Mouse (Mus musculus): ENCODE measurements around the gene Ccdc61. TPM values are rescaled to one million over a fixed set of nuclear protein-coding genes. Genes with fewer than 3 reads are reported as not detected.

The Ccdc61 gene
- polyA plus RNA-seq, 1 experiment from 2014 or later, result 32.2 TPM

- Histone ChIP-seq H3K36me3 (ENCODE audit: control insufficient read depth, insufficient read depth, low read length) (peaks cover 4% of the 10 kb centered on the region; the same call in 1 of the 2 replicates), H3K9ac (ENCODE audit: low read length) (no peak overlapping the region; the same call in 1 of the 2 replicates), H3K4me3 (ENCODE audit: low read depth, low read length) (no peak overlapping the region), H3K4me1 (replicated peaks; ENCODE audit: control insufficient read depth, insufficient read depth, low read length) (peaks cover 36% of the 10 kb centered on the region), H3K27ac (ENCODE audit: low read depth, low read length) (peak overlapping the region; percentile 95), H3K4me2 (ENCODE audit: low read depth, low read length, severe bottlenecking) (no peak overlapping the region), H3K27me3 (ENCODE audit: control insufficient read depth, insufficient read depth, low read length) (no peaks in the 10 kb centered on the region), H3K9me3 (ENCODE audit: control insufficient read depth, low read length) (no peaks in the 10 kb centered on the region)
- WGBS, result 65% methylated on average over 6 of the region's 6 CpGs
- DNase-seq (ENCODE audit: low spot score), result no peak
- ATAC-seq (replicated peaks; ENCODE audit: low FRiP score), result no peak
Observed at GRCm38 (mm10) chr7:18948151-18948550, 37.9 kb upstream of the Ccdc61 start.

DNA sequence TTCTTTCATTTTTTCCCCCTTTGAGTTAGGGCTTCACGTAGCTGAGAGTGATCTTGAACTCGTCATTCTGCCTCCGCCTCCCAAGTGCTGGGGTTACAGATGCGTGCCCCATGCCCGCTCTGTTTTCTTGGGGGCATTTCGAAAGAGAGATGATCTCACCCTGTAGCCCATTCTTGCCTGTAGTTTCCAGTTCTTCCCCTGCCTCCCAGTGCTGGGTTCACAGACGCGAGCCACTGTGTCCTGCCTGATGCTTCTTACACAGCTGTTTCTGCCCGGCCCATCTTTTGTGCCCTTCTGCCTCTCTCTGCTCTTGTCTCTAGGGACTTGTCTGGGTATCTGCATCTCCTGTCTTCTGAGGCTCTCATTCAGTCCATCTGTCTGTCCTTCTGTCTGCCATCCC is 32.6 kb upstream of the Ccdc61 start:
- Histone ChIP-seq H3K36me3 (ENCODE audit: control insufficient read depth, insufficient read depth, low read length) (peaks cover 4% of the 10 kb centered on the region; the same call in 1 of the 2 replicates), H3K27me3 (ENCODE audit: control insufficient read depth, insufficient read depth, low read length) (no peaks in the 10 kb centered on the region), H3K4me3 (ENCODE audit: low read depth, low read length) (no peak overlapping the region), H3K4me2 (ENCODE audit: low read depth, low read length, severe bottlenecking) (peak overlapping the region; percentile 26; the same call in 1 of the 2 replicates), H3K9me3 (ENCODE audit: control insufficient read depth, low read length) (no peaks in the 10 kb centered on the region), H3K27ac (ENCODE audit: low read depth, low read length) (peak overlapping the region; percentile 55; the same call in 1 of the 2 replicates), H3K4me1 (replicated peaks; ENCODE audit: control insufficient read depth, insufficient read depth, low read length) (peaks cover 18% of the 10 kb centered on the region), H3K9ac (ENCODE audit: low read length) (no peak overlapping the region; the same call in 1 of the 2 replicates)
- no peak for DNase-seq (ENCODE audit: low spot score)
- WGBS, result 52% methylated on average over 9 of the region's 9 CpGs
- peak; percentile 51 for ATAC-seq (replicated peaks; ENCODE audit: low FRiP score)

DNA sequence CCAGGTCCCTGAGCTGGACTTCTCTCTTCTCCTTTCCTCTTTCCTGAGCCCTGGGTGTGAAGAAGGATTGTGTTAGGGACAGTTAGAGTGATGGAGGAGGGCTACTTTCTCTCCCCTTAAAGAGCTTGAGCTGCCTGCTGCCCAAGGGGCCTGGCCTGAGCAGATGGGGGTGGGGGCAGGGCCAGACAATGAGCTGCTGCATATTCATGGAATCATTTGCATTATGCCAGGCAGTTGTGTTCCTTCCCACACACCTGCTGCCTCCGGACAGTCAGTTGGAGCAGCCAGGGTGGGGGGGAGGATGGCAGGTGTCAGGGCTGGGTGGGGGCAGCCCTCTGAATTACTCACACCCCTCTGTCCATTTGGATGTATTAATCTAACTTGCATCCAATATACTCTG is 32.2 kb upstream of the Ccdc61 start:
- H3K4me1 ChIP-seq (replicated peaks; ENCODE audit: control insufficient read depth, insufficient read depth, low read length), result peaks cover 17% of the 10 kb centered on the region
- no peaks in the 10 kb centered on the region for H3K9me3 ChIP-seq (ENCODE audit: control insufficient read depth, low read length)
- ATAC-seq (replicated peaks; ENCODE audit: low FRiP score) (peak; percentile 88), DNase-seq (ENCODE audit: low spot score) (peak; percentile 74)
- H3K27me3 ChIP-seq (ENCODE audit: control insufficient read depth, insufficient read depth, low read length), result no peaks in the 10 kb centered on the region
- H3K36me3 ChIP-seq (ENCODE audit: control insufficient read depth, insufficient read depth, low read length), result peaks cover 4% of the 10 kb centered on the region; the same call in 1 of the 2 replicates
- peak overlapping the region; percentile 26; the same call in 1 of the 2 replicates for H3K4me2 ChIP-seq (ENCODE audit: low read depth, low read length, severe bottlenecking)
- peak overlapping the region; percentile 55 for H3K27ac ChIP-seq (ENCODE audit: low read depth, low read length)
- no peak overlapping the region for H3K4me3 ChIP-seq (ENCODE audit: low read depth, low read length)
- WGBS, result 17% methylated on average over 1 of the region's 1 CpGs
- no peak overlapping the region; the same call in 1 of the 2 replicates for H3K9ac ChIP-seq (ENCODE audit: low read length)

DNA sequence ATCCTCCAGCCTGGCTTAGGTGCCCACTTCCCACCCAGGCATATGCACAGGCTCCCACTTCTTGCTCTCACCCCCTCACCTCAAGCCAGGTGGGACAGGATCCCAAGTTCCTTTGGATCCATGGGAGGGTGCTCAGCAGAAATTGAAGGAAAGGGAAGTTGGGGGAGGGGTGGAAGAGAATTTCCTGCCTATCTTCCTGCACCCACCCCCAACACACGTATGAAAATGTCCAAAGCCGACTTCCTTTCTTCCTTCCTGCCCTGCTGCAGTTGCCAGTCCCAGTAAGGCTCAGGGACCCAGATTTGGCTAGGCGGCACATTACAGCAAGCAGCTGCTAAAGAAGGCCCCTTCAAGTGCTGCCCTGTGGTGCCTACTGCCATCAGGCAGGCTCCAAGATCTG is 17.5 kb upstream of the Ccdc61 start:
- no peak overlapping the region for H3K9ac ChIP-seq (ENCODE audit: low read length)

GRCm38 (mm10) chr7:18926911-18927310 is 16.7 kb upstream of the Ccdc61 start:
- Histone ChIP-seq H3K9ac (ENCODE audit: low read length) (peak overlapping the region; percentile 99), H3K36me3 (ENCODE audit: control insufficient read depth, insufficient read depth, low read length) (no peaks in the 10 kb centered on the region), H3K4me1 (replicated peaks; ENCODE audit: control insufficient read depth, insufficient read depth, low read length) (peaks cover 26% of the 10 kb centered on the region), H3K9me3 (ENCODE audit: control insufficient read depth, low read length) (no peaks in the 10 kb centered on the region), H3K27me3 (ENCODE audit: control insufficient read depth, insufficient read depth, low read length) (no peaks in the 10 kb centered on the region), H3K4me3 (ENCODE audit: low read depth, low read length) (peak overlapping the region; percentile 94), H3K27ac (ENCODE audit: low read depth, low read length) (peak overlapping the region; percentile 66; the same call in 1 of the 2 replicates), H3K4me2 (ENCODE audit: low read depth, low read length, severe bottlenecking) (peak overlapping the region; percentile 77)
- 53% methylated on average over 6 of the region's 6 CpGs for WGBS
- no peak for ATAC-seq (replicated peaks; ENCODE audit: low FRiP score)
- no peak for DNase-seq (ENCODE audit: low spot score)

More for the DNA sequence above, 17.5 kb upstream of the Ccdc61 start:
- no peak overlapping the region for H3K27ac ChIP-seq (ENCODE audit: low read depth, low read length)
- DNase-seq (ENCODE audit: low spot score) (no peak), ATAC-seq (replicated peaks; ENCODE audit: low FRiP score) (no peak)
- no peaks in the 10 kb centered on the region for H3K36me3 ChIP-seq (ENCODE audit: control insufficient read depth, insufficient read depth, low read length)
- WGBS, result 60% methylated on average over 3 of the region's 3 CpGs
- peak overlapping the region; percentile 94; the same call in 1 of the 2 replicates for H3K4me3 ChIP-seq (ENCODE audit: low read depth, low read length)
- peak overlapping the region; percentile 77 for H3K4me2 ChIP-seq (ENCODE audit: low read depth, low read length, severe bottlenecking)
- peaks cover 22% of the 10 kb centered on the region for H3K4me1 ChIP-seq (replicated peaks; ENCODE audit: control insufficient read depth, insufficient read depth, low read length)
- no peaks in the 10 kb centered on the region for H3K27me3 ChIP-seq (ENCODE audit: control insufficient read depth, insufficient read depth, low read length)
- H3K9me3 ChIP-seq (ENCODE audit: control insufficient read depth, low read length), result no peaks in the 10 kb centered on the region

- Histone ChIP-seq H3K4me2 (ENCODE audit: low read depth, low read length, severe bottlenecking) (peak overlapping the region; percentile 77), H3K27ac (ENCODE audit: low read depth, low read length) (peak overlapping the region; percentile 66), H3K27me3 (ENCODE audit: control insufficient read depth, insufficient read depth, low read length) (no peaks in the 10 kb centered on the region), H3K9ac (ENCODE audit: low read length) (peak overlapping the region; percentile 99), H3K36me3 (ENCODE audit: control insufficient read depth, insufficient read depth, low read length) (no peaks in the 10 kb centered on the region), H3K9me3 (ENCODE audit: control insufficient read depth, low read length) (no peaks in the 10 kb centered on the region), H3K4me1 (replicated peaks; ENCODE audit: control insufficient read depth, insufficient read depth, low read length) (peaks cover 27% of the 10 kb centered on the region), H3K4me3 (ENCODE audit: low read depth, low read length) (peak overlapping the region; percentile 94)
- ATAC-seq (replicated peaks; ENCODE audit: low FRiP score) (peak; percentile 49), DNase-seq (ENCODE audit: low spot score) (peak; percentile 76)
- WGBS, result 2% methylated on average over 36 of the region's 42 CpGs
Observed at GRCm38 (mm10) chr7:18926041-18926790, 16.0 kb upstream of the Ccdc61 start.

GRCm38 (mm10) chr7:18925162-18925938 is 15.1 kb upstream of the Ccdc61 start, which contains the start of gene Nova2:
Gene Nova2, plus strand, starts transcription at chr7:18925888.
- 0% methylated on average over 28 of the region's 45 CpGs for WGBS
- Histone ChIP-seq H3K4me3 (ENCODE audit: low read depth, low read length) (peak within 1 kb of the TSS; percentile 94), H3K36me3 (ENCODE audit: control insufficient read depth, insufficient read depth, low read length) (no peaks in the 10 kb centered on the region), H3K4me2 (ENCODE audit: low read depth, low read length, severe bottlenecking) (peak within 1 kb of the TSS; percentile 77), H3K9ac (ENCODE audit: low read length) (peak within 1 kb of the TSS; percentile 99), H3K9me3 (ENCODE audit: control insufficient read depth, low read length) (no peaks in the 10 kb centered on the region), H3K27ac (ENCODE audit: low read depth, low read length) (peak within 1 kb of the TSS; percentile 89), H3K27me3 (ENCODE audit: control insufficient read depth, insufficient read depth, low read length) (no peaks in the 10 kb centered on the region), H3K4me1 (replicated peaks; ENCODE audit: control insufficient read depth, insufficient read depth, low read length) (peaks cover 28% of the 10 kb centered on the region)
- DNase-seq (ENCODE audit: low spot score), result peak; percentile 98
- ATAC-seq (replicated peaks; ENCODE audit: low FRiP score), result peak; percentile 91

DNA sequence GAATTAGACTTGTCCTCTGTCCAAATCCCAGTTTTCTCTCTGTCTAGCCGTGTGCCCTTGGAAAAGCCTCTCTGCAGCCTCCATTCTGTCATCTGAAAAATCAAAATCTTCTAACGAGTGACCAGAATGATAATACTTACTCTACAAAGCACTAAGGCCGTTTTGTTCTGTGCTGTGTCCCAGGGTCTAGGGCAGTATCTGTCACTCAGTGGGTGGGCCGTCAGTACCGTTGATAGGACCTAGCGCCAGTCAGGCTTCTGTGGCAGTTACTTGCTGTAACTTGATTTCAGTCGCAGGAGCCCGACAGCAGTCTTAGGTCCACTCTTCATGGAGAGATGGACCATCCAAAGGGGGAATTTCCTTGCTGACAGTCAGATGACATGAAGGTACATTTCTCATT is 14.1 kb upstream of the Ccdc61 start:
- Histone ChIP-seq H3K9ac (ENCODE audit: low read length) (peak overlapping the region; percentile 29), H3K27ac (ENCODE audit: low read depth, low read length) (peak overlapping the region; percentile 89), H3K4me2 (ENCODE audit: low read depth, low read length, severe bottlenecking) (peak overlapping the region; percentile 31), H3K4me3 (ENCODE audit: low read depth, low read length) (no peak overlapping the region), H3K9me3 (ENCODE audit: control insufficient read depth, low read length) (no peaks in the 10 kb centered on the region), H3K36me3 (ENCODE audit: control insufficient read depth, insufficient read depth, low read length) (no peaks in the 10 kb centered on the region), H3K4me1 (replicated peaks; ENCODE audit: control insufficient read depth, insufficient read depth, low read length) (peaks cover 28% of the 10 kb centered on the region), H3K27me3 (ENCODE audit: control insufficient read depth, insufficient read depth, low read length) (no peaks in the 10 kb centered on the region)
- 6% methylated on average over 8 of the region's 8 CpGs for WGBS
- peak; percentile 60 for DNase-seq (ENCODE audit: low spot score)
- no peak for ATAC-seq (replicated peaks; ENCODE audit: low FRiP score)
